Mouse (Mus musculus): ENCODE results near the gene Cldn15.

DNA sequence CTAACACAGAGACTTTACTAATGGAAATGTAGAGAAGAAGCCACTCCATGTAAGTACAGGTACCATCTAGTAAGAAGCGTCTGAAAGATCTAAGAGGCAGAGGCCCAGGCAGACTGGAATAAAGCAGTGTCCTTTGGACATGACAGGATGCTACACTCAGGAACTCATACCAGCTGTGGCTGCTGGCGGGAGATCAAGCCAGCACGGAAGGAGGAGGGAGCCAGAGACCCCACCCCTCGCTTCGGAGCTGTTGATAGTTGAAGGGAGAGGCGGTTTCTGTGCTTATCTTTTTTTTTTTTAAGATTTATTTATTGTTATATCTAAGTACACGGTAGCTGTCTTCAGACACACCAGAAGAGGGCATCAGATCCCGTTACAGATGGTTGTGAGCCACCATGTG lies 40.9 kb downstream of the Cldn15 start:
- TF ChIP-seq CTCF (IDR thresholded peaks at IDR 0.05; ENCODE audit: low read depth) (no peak), EP300 (IDR thresholded peaks at IDR 0.05; ENCODE audit: low read depth) (no peak)
